ENCODE assay signal across 21 mouse cellular contexts in the genomic region with DNA sequence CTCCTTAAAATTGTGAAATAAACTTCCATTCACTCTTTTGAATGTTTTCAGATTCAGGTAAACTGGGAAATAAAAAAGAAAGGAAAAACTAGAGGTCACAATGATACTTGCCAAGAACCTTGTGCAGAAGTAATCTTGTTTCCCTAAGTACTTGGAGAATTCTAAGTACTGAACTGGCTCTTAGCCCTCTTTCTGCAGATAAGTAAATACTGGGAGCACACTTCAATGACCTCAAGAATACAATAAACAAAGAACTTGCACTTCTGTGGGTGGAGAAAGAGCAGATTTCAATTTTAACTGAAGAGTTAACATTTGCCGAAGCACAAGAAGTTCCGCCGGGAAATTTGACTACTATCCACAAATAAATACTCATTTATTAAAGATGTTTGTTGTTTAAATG. TPM values are rescaled to one million over a fixed set of nuclear protein-coding genes. Genes with fewer than 3 reads are reported as not detected.
DNase-seq lines count a peak whose midpoint lies in the region; ATAC-seq and TF ChIP-seq lines count a peak whose summit lies in the region.
"Had no signal": no experiment of that assay in that cellular context is flagged by ENCODE, and none has a peak within 500 bp of the region (broad histone marks: within the 10 kb centered on the region; RNA-seq: fewer than 3 reads in every experiment).

No protein-coding gene starts in this region.

- peak; percentile 30 for DNase-seq in heart, adult 11 months
- no peak for DNase-seq in heart, postnatal 4 days
- DNase-seq in lung, embryonic 14.5 days, result peak; percentile 69
- no peak for DNase-seq in lung, postnatal 14 days
- DNase-seq in lung, postnatal 0 days (ENCODE audit: low spot score), result peak; percentile 94
- no peak for DNase-seq in stomach, postnatal 0 days (ENCODE audit: low spot score)
- DNase-seq in forebrain, postnatal 0 days, result no peak
- DNase-seq: adrenal gland, adult 2 months; adrenal gland, postnatal 25 days; cerebellum, adult 18-20 months; cerebellum, adult 9-11 months; cerebellum, postnatal 36 days; gastrocnemius, postnatal 14 days; heart, postnatal 10 days had no signal

- no peak for TF ChIP-seq CTCF in lung, embryonic 14.5 days (IDR thresholded peaks at IDR 0.05; ENCODE audit: low read depth)
- no peak for TF ChIP-seq CTCF in lung, postnatal 0 days (IDR thresholded peaks at IDR 0.05)
- no peak for TF ChIP-seq CTCF in stomach, postnatal 0 days (IDR thresholded peaks at IDR 0.05; ENCODE audit: low read depth)
- TF ChIP-seq CTCF in forebrain, postnatal 0 days (IDR thresholded peaks at IDR 0.05; ENCODE audit: low read depth), result no peak

- H3K9ac ChIP-seq in lung, embryonic 14.5 days, result no peak overlapping the region
- H3K9ac ChIP-seq in lung, postnatal 0 days (replicated peaks; ENCODE audit: low read depth), result no peak overlapping the region
- no peak overlapping the region for H3K9ac ChIP-seq in stomach, postnatal 0 days (ENCODE audit: low read length)
- H3K9ac ChIP-seq in forebrain, postnatal 0 days, result no peak overlapping the region
- H3K9ac ChIP-seq: embryonic facial prominence, embryonic 15.5 days; forebrain, embryonic 15.5 days; heart, embryonic 13.5 days; hindbrain, embryonic 13.5 days had no signal

- no peak overlapping the region for H3K4me2 ChIP-seq in lung, embryonic 14.5 days
- no peak overlapping the region for H3K4me2 ChIP-seq in lung, postnatal 0 days (replicated peaks; ENCODE audit: low read depth, low read length)
- no peak overlapping the region for H3K4me2 ChIP-seq in stomach, postnatal 0 days (replicated peaks; ENCODE audit: low read depth)
- H3K4me2 ChIP-seq in forebrain, postnatal 0 days (ENCODE audit: low read depth), result no peak overlapping the region
- H3K4me2 ChIP-seq: embryonic facial prominence, embryonic 15.5 days; forebrain, embryonic 15.5 days; heart, embryonic 13.5 days; hindbrain, embryonic 13.5 days had no signal

- WGBS in lung, embryonic 14.5 days, result 53% methylated on average over 3 of the region's 3 CpGs
- WGBS in lung, postnatal 0 days, result 36% methylated on average over 3 of the region's 3 CpGs
- WGBS in stomach, postnatal 0 days, result 33% methylated on average over 3 of the region's 3 CpGs
- WGBS in forebrain, postnatal 0 days, result 78% methylated on average over 3 of the region's 3 CpGs

- H3K27me3 ChIP-seq in lung, embryonic 14.5 days (ENCODE audit: insufficient read depth, low read length), result no peaks in the 10 kb centered on the region
- H3K27me3 ChIP-seq in lung, postnatal 0 days (replicated peaks; ENCODE audit: insufficient read depth, low read length), result no peaks in the 10 kb centered on the region
- no peaks in the 10 kb centered on the region for H3K27me3 ChIP-seq in stomach, postnatal 0 days (ENCODE audit: control insufficient read depth, insufficient read depth, low read length)
- H3K27me3 ChIP-seq in forebrain, postnatal 0 days (ENCODE audit: insufficient read depth, low read length), result no peaks in the 10 kb centered on the region
- H3K27me3 ChIP-seq: embryonic facial prominence, embryonic 15.5 days; forebrain, embryonic 15.5 days; heart, embryonic 13.5 days; hindbrain, embryonic 13.5 days had no signal

- H3K4me1 ChIP-seq in lung, embryonic 14.5 days (ENCODE audit: insufficient read depth), result peaks cover 5% of the 10 kb centered on the region; the same call in 1 of the 2 replicates
- peaks cover 3% of the 10 kb centered on the region; the same call in 1 of the 2 replicates for H3K4me1 ChIP-seq in lung, postnatal 0 days (ENCODE audit: insufficient read depth, low read depth, low read length)
- no peaks in the 10 kb centered on the region for H3K4me1 ChIP-seq in stomach, postnatal 0 days (replicated peaks; ENCODE audit: control insufficient read depth, insufficient read depth)
- H3K4me1 ChIP-seq in forebrain, postnatal 0 days (ENCODE audit: insufficient read depth), result no peaks in the 10 kb centered on the region
- H3K4me1 ChIP-seq: embryonic facial prominence, embryonic 15.5 days; forebrain, embryonic 15.5 days; hindbrain, embryonic 13.5 days had no signal

- no peak for ATAC-seq in lung, embryonic 14.5 days (ENCODE audit: insufficient read depth)
- ATAC-seq in lung, postnatal 0 days, result peak; percentile 92
- peak; percentile 82 for ATAC-seq in stomach, postnatal 0 days (ENCODE audit: low FRiP score, low TSS enrichment)
- ATAC-seq in forebrain, postnatal 0 days, result no peak
- ATAC-seq: forebrain, embryonic 15.5 days; hindbrain, postnatal 0 days; Patski had no signal

- no peak overlapping the region for H3K27ac ChIP-seq in lung, embryonic 14.5 days (ENCODE audit: low read depth)
- H3K27ac ChIP-seq in lung, postnatal 0 days (ENCODE audit: low read length), result no peak overlapping the region
- no peak overlapping the region for H3K27ac ChIP-seq in stomach, postnatal 0 days (replicated peaks)
- no peak overlapping the region for H3K27ac ChIP-seq in forebrain, postnatal 0 days (ENCODE audit: low read depth, low read length)
- H3K27ac ChIP-seq: embryonic facial prominence, embryonic 15.5 days; forebrain, embryonic 15.5 days; heart, embryonic 13.5 days; hindbrain, embryonic 13.5 days; hindbrain, postnatal 0 days had no signal

- peak; percentile 92 for TF ChIP-seq EP300 in lung, postnatal 0 days (IDR thresholded peaks at IDR 0.05)
- TF ChIP-seq EP300 in stomach, postnatal 0 days (optimal IDR thresholded peaks at IDR 0.05), result no peak

- H3K4me3 ChIP-seq in lung, embryonic 14.5 days (ENCODE audit: low read depth, low read length), result no peak overlapping the region
- no peak overlapping the region for H3K4me3 ChIP-seq in lung, postnatal 0 days (ENCODE audit: low read depth, low read length)
- H3K4me3 ChIP-seq in stomach, postnatal 0 days (ENCODE audit: low read depth, low read length), result no peak overlapping the region
- H3K4me3 ChIP-seq in forebrain, postnatal 0 days (ENCODE audit: low read depth, low read length), result no peak overlapping the region
- H3K4me3 ChIP-seq: embryonic facial prominence, embryonic 15.5 days; erythroblast, embryonic 14.5 days; forebrain, embryonic 15.5 days; heart, embryonic 13.5 days; hindbrain, embryonic 13.5 days had no signal

- no peaks in the 10 kb centered on the region for H3K36me3 ChIP-seq in lung, embryonic 14.5 days (ENCODE audit: insufficient read depth)
- H3K36me3 ChIP-seq in lung, postnatal 0 days (ENCODE audit: insufficient read depth, low read length), result no peaks in the 10 kb centered on the region
- H3K36me3 ChIP-seq in stomach, postnatal 0 days (ENCODE audit: control insufficient read depth, insufficient read depth, low read length), result no peaks in the 10 kb centered on the region
- H3K36me3 ChIP-seq in forebrain, postnatal 0 days (ENCODE audit: insufficient read depth), result no peaks in the 10 kb centered on the region
- H3K36me3 ChIP-seq: embryonic facial prominence, embryonic 15.5 days; forebrain, embryonic 15.5 days; heart, embryonic 13.5 days; hindbrain, embryonic 13.5 days had no signal

- no peaks in the 10 kb centered on the region for H3K9me3 ChIP-seq in lung, embryonic 14.5 days (ENCODE audit: low read depth, low read length)
- no peaks in the 10 kb centered on the region for H3K9me3 ChIP-seq in lung, postnatal 0 days (ENCODE audit: low read length)
- H3K9me3 ChIP-seq in stomach, postnatal 0 days (ENCODE audit: control insufficient read depth, low read length), result no peaks in the 10 kb centered on the region
- no peaks in the 10 kb centered on the region for H3K9me3 ChIP-seq in forebrain, postnatal 0 days (ENCODE audit: low read length)
- H3K9me3 ChIP-seq: embryonic facial prominence, embryonic 15.5 days; heart, embryonic 13.5 days had no signal

RNA-seq across cellular contexts. Expression of a gene that starts 15.4 kb away (rescaled TPM):
- total RNA-seq in heart, postnatal 4 days (2021), result 1 to 10 TPM; 3.3 to 4.0 TPM
- 4.3 and 4.4 TPM in 2 replicates for polyA plus RNA-seq in lung, embryonic 14.5 days (2014; fragmentation: Nextera tagmentation; extraction: Ambion mirVana)
- polyA plus RNA-seq in lung, postnatal 0 days (2015; fragmentation: Nextera tagmentation; extraction: Ambion mirVana), result 5.1 and 6.2 TPM in 2 replicates
- polyA plus RNA-seq in stomach, postnatal 0 days (2015; fragmentation: Nextera tagmentation; extraction: Ambion mirVana), result 7.1 and 8.7 TPM in 2 replicates
- 15.8 and 16.4 TPM in 2 replicates for total RNA-seq in forebrain, postnatal 0 days (2014; rRNA removed)
- 19.6 and 19.9 TPM in 2 replicates for polyA plus RNA-seq in forebrain, postnatal 0 days (2015; fragmentation: Nextera tagmentation; extraction: Ambion mirVana)

Comparison
In these comparisons a context has a peak if more than half of its experiments do, and no peak if none do; other contexts are left out.
1. DNase-seq: peak in heart, adult 11 months (single experiment), lung, embryonic 14.5 days (single experiment) and lung, postnatal 0 days (single experiment); none in heart, postnatal 4 days (single experiment), lung, postnatal 14 days (single experiment), stomach, postnatal 0 days (single experiment) and forebrain, postnatal 0 days (single experiment).
2. ATAC-seq: peak in lung, postnatal 0 days (single experiment) and stomach, postnatal 0 days (single experiment); none in lung, embryonic 14.5 days (single experiment) and forebrain, postnatal 0 days (single experiment).